Mouse (Mus musculus) liver, embryonic 14.5 days (tissue): ENCODE data around the gene Mta2.

Source experiments
- CTCF ChIP-seq: IDR thresholded peaks from 2 replicates; pipeline ENCODE4 v1.5.1; 2016; ENCODE audit warnings: antibody characterized with exemption, low read depth, control low read depth
- EP300 ChIP-seq: IDR thresholded peaks from 2 replicates; pipeline ENCODE4 v1.6.1; 2016; ENCODE audit warnings: antibody characterized with exemption, low read depth

GRCm38 (mm10) chr19:8993625-8993912, 51.9 kb downstream of the Mta2 start:
- TF ChIP-seq EP300 (no peak), CTCF (no peak)
